Mouse (Mus musculus) thymus, adult 2 months (tissue): Measurements from ENCODE around the gene Ddx49. TPM values are rescaled to one million over a fixed set of nuclear protein-coding genes. Genes with fewer than 3 reads are reported as not detected.

ENCODE experiments used
- DNase-seq: peaks from one replicate; pipeline ENCODE4 v3.0.0; 2021
- H3K27ac ChIP-seq: fragments of 200-500 bp; 2 replicates; pipeline ENCODE4 v1.5.1; 2012; ENCODE audit warnings: low read length, control low read depth; ENCODE audit not compliant: control insufficient read depth, insufficient read depth
- H3K27me3 ChIP-seq: fragments of 200-500 bp; 2 replicates; pipeline ENCODE4 v1.6.1; 2012; ENCODE audit warnings: mild to moderate bottlenecking, low read length, moderate library complexity, mixed read lengths; ENCODE audit not compliant: control insufficient read depth, insufficient read depth
- H3K36me3 ChIP-seq: fragments of 200-500 bp; 2 replicates; pipeline ENCODE4 v1.6.1; 2012; ENCODE audit warnings: mild to moderate bottlenecking, low read length, moderate library complexity; ENCODE audit not compliant: control insufficient read depth, insufficient read depth
- H3K4me1 ChIP-seq: fragments of 200-500 bp; replicated peaks from 2 replicates; pipeline ENCODE4 v1.6.1; 2012; ENCODE audit warnings: low read length; ENCODE audit not compliant: control insufficient read depth, insufficient read depth
- H3K4me3 ChIP-seq: fragments of 200-500 bp; 2 replicates; pipeline ENCODE4 v1.5.1; 2012; ENCODE audit warnings: mild to moderate bottlenecking, low read length, control low read depth, moderate library complexity; ENCODE audit not compliant: control insufficient read depth, insufficient read depth
- CTCF ChIP-seq: fragments of 200-500 bp; IDR thresholded peaks from 2 replicates; pipeline ENCODE4 v1.5.1; 2012; ENCODE audit warnings: mild to moderate bottlenecking, control low read depth, low read length, moderate library complexity, borderline replicate concordance; ENCODE audit not compliant: control insufficient read depth, poor library complexity, insufficient read depth; ENCODE audit errors: extremely low read depth
- POLR2A ChIP-seq: fragments of 200-500 bp; IDR thresholded peaks from 2 replicates; pipeline ENCODE4 v1.6.1; 2012; ENCODE audit warnings: mild to moderate bottlenecking, low read length, control low read depth, moderate library complexity; ENCODE audit not compliant: control insufficient read depth, poor library complexity, insufficient read depth; ENCODE audit errors: extremely low read depth
- WGBS: fragments of 180-500 bp; shearing (Covaris S2); methylation state at CpG from one replicate; pipeline ENCODE4 v1.1.7; 2018; 5-methylcytosine and 5-hydroxymethylcytosine counted together
- polyA plus RNA-seq: library from polyadenylated mRNA; depleted of rRNA; stranded (reverse); fragments of >200 nt; gene quantifications from 2 replicates; pipeline ENCODE4 v1.2.3, GENCODE M21; 2012

Ddx49 gene
- polyA plus RNA-seq, 1 experiment, result 72.1 TPM

DNA sequence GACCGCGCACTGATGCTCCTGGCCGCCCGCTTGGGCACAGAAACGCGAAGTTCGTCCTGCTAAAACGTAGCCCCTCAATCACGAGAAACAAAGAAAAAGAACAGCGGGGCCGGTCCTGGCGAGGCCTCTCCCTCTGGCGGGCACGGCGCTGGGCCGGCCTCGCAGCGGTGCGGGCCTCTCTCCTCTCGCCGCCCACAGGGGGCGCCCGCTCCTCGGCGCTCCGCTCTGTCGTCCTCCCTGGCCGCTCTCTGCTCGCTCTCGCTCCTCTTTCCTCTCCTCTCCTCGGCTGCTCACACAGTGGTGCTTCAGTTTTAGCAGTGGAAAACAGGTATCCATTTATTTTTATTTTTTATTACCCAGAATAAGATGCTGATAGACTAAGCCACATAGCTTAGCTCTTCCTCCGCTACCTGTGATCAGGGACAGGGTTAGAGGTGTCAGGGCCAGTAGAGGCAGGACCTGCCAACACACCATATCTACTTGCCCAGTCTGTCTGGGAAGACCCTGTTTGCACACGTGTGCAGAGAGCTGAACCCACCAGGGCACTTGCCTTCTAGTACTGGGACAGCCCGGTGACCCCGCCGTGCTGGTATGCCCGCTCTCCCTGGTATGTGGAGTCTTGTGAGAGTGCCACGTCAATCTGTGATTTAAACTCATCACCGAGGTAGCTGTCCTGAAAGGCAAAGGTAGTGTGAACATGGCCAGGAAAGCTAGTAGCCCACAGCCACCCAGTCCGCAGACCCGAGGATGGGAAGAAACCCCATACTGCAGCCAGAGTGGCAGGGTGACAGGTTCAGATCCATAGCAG, 30.0 kb upstream of the Ddx49 start:
- H3K36me3 ChIP-seq, result peaks cover 64% of the 10 kb centered on the region
- WGBS, result 96% methylated on average over 41 of the region's 41 CpGs
- H3K4me3 ChIP-seq, result no peak overlapping the region
- no peaks in the 10 kb centered on the region for H3K4me1 ChIP-seq
- H3K27ac ChIP-seq, result no peak overlapping the region
- H3K27me3 ChIP-seq, result no peaks in the 10 kb centered on the region
- TF ChIP-seq POLR2A (no peak), CTCF (no peak)
- no peak for DNase-seq

DNA sequence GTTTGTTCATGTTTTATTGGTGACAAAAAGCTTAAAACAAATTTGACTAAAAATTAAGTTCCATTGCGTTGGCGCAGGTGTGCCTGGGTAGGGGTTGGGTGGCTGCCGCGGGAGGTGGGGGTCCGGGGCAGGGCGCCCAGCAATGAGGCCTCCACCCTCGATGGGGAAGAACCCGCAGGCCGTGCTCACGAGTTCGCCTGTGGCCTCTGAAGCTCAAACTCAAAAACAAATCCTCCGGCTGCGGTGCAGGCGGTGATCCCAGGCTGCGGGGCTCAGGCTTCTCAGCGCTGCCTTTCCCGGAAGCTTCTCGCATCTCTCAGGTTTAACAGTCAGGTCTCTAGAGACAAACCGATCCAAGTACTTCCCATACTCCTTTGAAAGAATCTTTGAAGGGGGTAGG, 29.2 kb upstream of the Ddx49 start:
- WGBS, result 98% methylated on average over 19 of the region's 19 CpGs
- no peak for DNase-seq
- H3K27ac ChIP-seq, result no peak overlapping the region
- H3K4me1 ChIP-seq, result no peaks in the 10 kb centered on the region
- no peak overlapping the region for H3K4me3 ChIP-seq
- no peak for TF ChIP-seq CTCF
- no peak for TF ChIP-seq POLR2A
- H3K36me3 ChIP-seq, result peaks cover 57% of the 10 kb centered on the region
- H3K27me3 ChIP-seq, result no peaks in the 10 kb centered on the region

DNA sequence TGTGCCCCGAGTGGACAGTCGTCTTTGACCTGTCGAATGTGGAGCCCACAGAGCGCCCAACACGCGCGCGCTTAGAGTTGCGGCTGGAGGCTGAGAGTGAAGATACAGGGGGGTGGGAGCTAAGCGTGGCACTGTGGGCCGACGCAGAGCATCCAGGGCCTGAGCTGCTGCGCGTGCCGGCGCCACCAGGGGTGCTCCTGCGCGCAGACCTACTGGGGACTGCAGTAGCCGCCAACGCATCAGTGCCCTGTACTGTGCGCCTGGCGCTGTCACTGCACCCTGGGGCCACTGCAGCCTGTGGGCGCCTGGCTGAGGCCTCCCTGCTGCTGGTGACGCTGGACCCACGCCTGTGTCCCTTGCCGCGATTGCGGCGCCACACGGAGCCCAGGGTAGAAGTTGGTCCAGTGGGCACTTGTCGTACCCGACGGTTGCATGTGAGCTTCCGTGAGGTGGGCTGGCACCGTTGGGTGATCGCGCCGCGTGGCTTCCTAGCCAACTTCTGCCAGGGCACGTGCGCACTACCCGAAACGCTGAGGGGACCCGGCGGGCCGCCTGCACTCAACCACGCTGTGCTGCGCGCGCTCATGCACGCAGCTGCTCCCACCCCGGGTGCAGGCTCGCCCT, 28.6 kb upstream of the Ddx49 start:
- Histone ChIP-seq H3K27ac (no peak overlapping the region), H3K4me3 (no peak overlapping the region), H3K4me1 (no peaks in the 10 kb centered on the region), H3K27me3 (no peaks in the 10 kb centered on the region), H3K36me3 (peaks cover 50% of the 10 kb centered on the region)
- WGBS, result 92% methylated on average over 53 of the region's 53 CpGs
- TF ChIP-seq CTCF (no peak), POLR2A (no peak)
- DNase-seq, result no peak

DNA sequence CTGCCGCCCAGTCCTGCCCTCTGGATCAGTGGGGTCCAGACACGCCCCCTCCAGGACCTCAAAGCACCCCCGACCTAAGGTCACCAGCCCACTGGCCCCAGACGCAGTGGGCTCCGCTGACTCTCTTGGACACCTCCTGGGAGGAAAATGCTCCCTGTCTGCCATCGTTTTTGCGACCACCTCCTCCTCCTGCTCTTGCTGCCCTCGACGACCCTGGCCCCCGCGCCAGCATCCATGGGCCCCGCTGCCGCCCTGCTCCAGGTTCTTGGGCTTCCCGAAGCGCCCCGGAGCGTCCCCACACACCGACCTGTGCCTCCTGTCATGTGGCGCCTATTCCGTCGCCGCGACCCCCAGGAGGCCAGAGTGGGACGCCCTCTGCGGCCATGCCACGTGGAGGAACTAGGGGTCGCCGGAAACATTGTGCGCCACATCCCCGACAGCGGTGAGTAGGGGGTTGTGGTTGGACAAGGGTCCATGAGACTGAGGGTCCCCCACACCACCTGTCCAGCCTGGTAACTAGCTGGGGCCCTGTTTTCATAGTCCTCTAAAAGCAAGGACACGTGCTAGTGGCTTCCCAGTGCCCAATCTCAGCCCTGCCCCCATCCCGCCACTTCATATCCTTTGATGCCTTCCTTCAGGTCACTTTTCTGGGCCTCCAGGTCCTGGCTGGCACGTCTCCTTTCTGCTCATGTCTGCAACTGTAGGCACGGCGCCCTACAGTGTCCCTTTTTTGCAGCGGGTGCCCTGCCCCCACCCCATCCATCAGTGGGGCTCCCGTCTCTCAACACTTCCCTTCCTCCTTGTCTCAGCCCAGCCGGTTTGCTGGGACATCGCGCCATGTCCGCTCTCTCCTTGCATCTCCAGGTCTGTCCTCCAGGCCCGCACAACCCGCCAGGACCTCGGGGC, 27.8 kb upstream of the Ddx49 start:
- peaks cover 43% of the 10 kb centered on the region for H3K36me3 ChIP-seq
- no peak for DNase-seq
- no peaks in the 10 kb centered on the region for H3K4me1 ChIP-seq
- H3K4me3 ChIP-seq, result no peak overlapping the region
- H3K27ac ChIP-seq, result no peak overlapping the region
- no peaks in the 10 kb centered on the region for H3K27me3 ChIP-seq
- TF ChIP-seq CTCF, result no peak
- no peak for TF ChIP-seq POLR2A
- 50% methylated on average over 45 of the region's 45 CpGs for WGBS

DNA sequence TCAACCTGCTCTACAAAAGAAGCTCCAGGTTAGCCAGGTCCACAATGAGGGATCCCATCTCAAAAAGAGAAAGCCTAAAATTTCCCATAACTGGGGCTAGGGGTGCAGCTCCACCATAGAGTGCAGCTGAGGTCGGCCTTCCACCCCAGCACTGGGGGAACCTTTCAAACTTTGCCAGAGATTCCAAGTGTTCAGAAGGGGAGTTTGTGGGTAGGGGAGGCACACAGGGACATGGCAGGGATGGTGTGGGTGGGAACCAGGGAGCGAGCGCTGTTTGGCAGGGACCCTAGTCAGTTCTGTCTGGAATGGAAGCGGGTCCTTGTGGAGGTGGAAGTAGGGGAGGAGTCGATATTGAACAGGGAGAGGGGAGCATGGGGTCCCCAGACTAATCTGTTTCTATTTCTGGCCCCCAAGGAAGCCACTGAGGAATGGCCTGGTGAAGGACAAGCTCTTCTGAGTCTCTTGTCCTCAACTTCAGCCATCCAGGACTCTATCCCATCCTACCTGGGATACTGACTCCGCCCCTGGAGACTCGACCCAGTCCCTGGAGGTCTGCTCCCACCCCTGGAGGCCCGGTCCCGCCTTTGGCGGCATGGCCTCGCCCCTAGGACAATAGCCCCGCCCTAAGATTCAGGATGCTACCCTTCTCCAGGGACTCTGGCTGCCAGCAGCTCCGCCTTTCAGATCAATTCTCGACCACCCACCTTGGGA, 27.0 kb upstream of the Ddx49 start, which contains the start of gene Gdf1:
Gene Gdf1 (plus strand): TSS at position 694 of the 711 bp plus-strand sequence.
- H3K36me3 ChIP-seq, result peaks cover 35% of the 10 kb centered on the region
- DNase-seq, result no peak
- no peak within 1 kb of the TSS for H3K4me3 ChIP-seq
- H3K27me3 ChIP-seq, result no peaks in the 10 kb centered on the region
- TF ChIP-seq CTCF, result no peak
- no peak for TF ChIP-seq POLR2A
- WGBS, result 63% methylated on average over 14 of the region's 14 CpGs
- no peaks in the 10 kb centered on the region for H3K4me1 ChIP-seq
- H3K27ac ChIP-seq, result no peak within 1 kb of the TSS
